Mouse (Mus musculus) splenic B cell, adult 2 months (primary cell): Measurements from ENCODE around the gene Pcgf2.
"Not testable (repeated sequence)": the region's sequence is repeated elsewhere in the genome, so short reads cannot be mapped to it uniquely, and the experiment has no call there.

Experiments used
- DNase-seq: peaks from one replicate; pipeline ENCODE4 v3.0.0-alpha.2; 2011; ENCODE audit warnings: low read depth, low spot score
- H3K27me3 ChIP-seq: 2 replicates; pipeline ENCODE4 v1.6.1; 2012; ENCODE audit warnings: mild to moderate bottlenecking, low read length, moderate library complexity, mixed read lengths; ENCODE audit not compliant: control insufficient read depth, poor library complexity, insufficient read depth, severe bottlenecking
- H3K36me3 ChIP-seq: 2 replicates; pipeline ENCODE4 v1.6.1; 2012; ENCODE audit warnings: mild to moderate bottlenecking, low read length, moderate library complexity, mixed read lengths; ENCODE audit not compliant: control insufficient read depth, poor library complexity, insufficient read depth, severe bottlenecking

Pcgf2 gene

GRCm38 (mm10) chr11:97710067-97710466 is 9.8 kb upstream of the Pcgf2 start:
- not testable (repeated sequence) for DNase-seq, H3K27me3 ChIP-seq
- peaks cover 12% of the 10 kb centered on the region for H3K36me3 ChIP-seq

- Histone ChIP-seq H3K27me3 (0 out of 2 replicates have a peak, but pooled peaks cover 2% of the 10 kb centered on the region), H3K36me3 (peaks cover 5% of the 10 kb centered on the region)
- DNase-seq: peak; percentile 100
Observed at GRCm38 (mm10) chr11:97703039-97703826, 2.9 kb upstream of the Pcgf2 start, which contains the start of gene Psmb3. TSS of gene Psmb3 (plus strand) at chr11:97703399.

- Histone ChIP-seq H3K36me3 (peaks cover 3% of the 10 kb centered on the region; the same call in 1 of the 2 replicates), H3K27me3 (0 out of 2 replicates have a peak, but pooled peaks cover 2% of the 10 kb centered on the region)
- peak; percentile 95 for DNase-seq
Observed at GRCm38 (mm10) chr11:97702393-97702745, 2.1 kb upstream of the Pcgf2 start.

GRCm38 (mm10) chr11:97701581-97702392 is 1.5 kb upstream of the Pcgf2 start:
- peaks cover 2% of the 10 kb centered on the region; the same call in 1 of the 2 replicates for H3K36me3 ChIP-seq
- peak; percentile 24 for DNase-seq
- H3K27me3 ChIP-seq: 0 out of 2 replicates have a peak, but pooled peaks cover 2% of the 10 kb centered on the region

GRCm38 (mm10) chr11:97700746-97701580 is 666 bp upstream of the Pcgf2 start:
- H3K36me3 ChIP-seq: peaks cover under 1% of the 10 kb centered on the region; the same call in 1 of the 2 replicates
- 0 out of 2 replicates have a peak, but pooled peaks cover 2% of the 10 kb centered on the region for H3K27me3 ChIP-seq
- peak; percentile 18 for DNase-seq

- Histone ChIP-seq H3K36me3 (no peaks in the 10 kb centered on the region), H3K27me3 (0 out of 2 replicates have a peak, but pooled peaks cover 2% of the 10 kb centered on the region)
- no peak for DNase-seq
Observed at GRCm38 (mm10) chr11:97699626-97700002, 683 bp downstream of the Pcgf2 start.

GRCm38 (mm10) chr11:97698741-97699611 is 1.3 kb downstream of the Pcgf2 start:
- DNase-seq: peak; percentile 32
- Histone ChIP-seq H3K36me3 (no peaks in the 10 kb centered on the region), H3K27me3 (0 out of 2 replicates have a peak, but pooled peaks cover 2% of the 10 kb centered on the region)

- H3K27me3 ChIP-seq: 0 out of 2 replicates have a peak, but pooled peaks cover 2% of the 10 kb centered on the region
- no peak for DNase-seq
- no peaks in the 10 kb centered on the region for H3K36me3 ChIP-seq
Observed at GRCm38 (mm10) chr11:97697891-97698529, 2.3 kb downstream of the Pcgf2 start.

GRCm38 (mm10) chr11:97697199-97697890 is 3.0 kb downstream of the Pcgf2 start:
- DNase-seq: no peak
- 0 out of 2 replicates have a peak, but pooled peaks cover 2% of the 10 kb centered on the region for H3K27me3 ChIP-seq
- H3K36me3 ChIP-seq: no peaks in the 10 kb centered on the region

- H3K36me3 ChIP-seq: no peaks in the 10 kb centered on the region
- 0 out of 2 replicates have a peak, but pooled peaks cover 2% of the 10 kb centered on the region for H3K27me3 ChIP-seq
- no peak for DNase-seq
Observed at GRCm38 (mm10) chr11:97696669-97697068, 3.6 kb downstream of the Pcgf2 start.

- no peak for DNase-seq
- 0 out of 2 replicates have a peak, but pooled peaks cover 2% of the 10 kb centered on the region for H3K27me3 ChIP-seq
- H3K36me3 ChIP-seq: no peaks in the 10 kb centered on the region; the same call in 1 of the 2 replicates
Observed at GRCm38 (mm10) chr11:97695712-97696401, 4.4 kb downstream of the Pcgf2 start.
